Mouse (Mus musculus) midbrain, embryonic 16.5 days (tissue): ENCODE results near the gene Ldlr. TPM values are rescaled to one million over a fixed set of nuclear protein-coding genes. Genes with fewer than 3 reads are reported as not detected.

Experiments
- ATAC-seq: fragments of 200-750 bp; cut with Nextera tagmentation; 2 replicates; pipeline ENCODE4 v1.8.0; 2017; ENCODE audit warnings: moderate TSS enrichment
- H3K27ac ChIP-seq: fragments of 300-500 bp; sonication (generic); 2 replicates; pipeline ENCODE4 v1.5.1; 2014; ENCODE audit warnings: mild to moderate bottlenecking, low read length, mixed read lengths
- H3K27me3 ChIP-seq: fragments of 300-500 bp; sonication (generic); 2 replicates; pipeline ENCODE4 v1.6.1; 2014; ENCODE audit warnings: low read depth, low read length, mixed read lengths; ENCODE audit not compliant: control insufficient read depth, insufficient read depth
- H3K36me3 ChIP-seq: fragments of 300-500 bp; sonication (generic); 2 replicates; pipeline ENCODE4 v1.6.1; 2014; ENCODE audit warnings: mild to moderate bottlenecking, low read length, moderate library complexity, mixed read lengths; ENCODE audit not compliant: control insufficient read depth, insufficient read depth
- H3K4me1 ChIP-seq: fragments of 300-500 bp; sonication (generic); 2 replicates; pipeline ENCODE4 v1.6.1; 2014; ENCODE audit warnings: mild to moderate bottlenecking, low read length, mixed read lengths; ENCODE audit not compliant: control insufficient read depth, insufficient read depth
- H3K4me2 ChIP-seq: fragments of 300-500 bp; sonication (generic); 2 replicates; pipeline ENCODE4 v1.6.1; 2014; ENCODE audit warnings: mild to moderate bottlenecking, low read length, mixed read lengths
- H3K4me3 ChIP-seq: fragments of 300-500 bp; sonication (generic); 2 replicates; pipeline ENCODE4 v1.5.1; 2014; ENCODE audit warnings: low read depth, mild to moderate bottlenecking, low read length, moderate library complexity, mixed read lengths
- H3K9ac ChIP-seq: fragments of 300-500 bp; sonication (generic); 2 replicates; pipeline ENCODE4 v1.6.1; 2014; ENCODE audit warnings: low read depth, low read length, mixed read lengths
- H3K9me3 ChIP-seq: fragments of 300-500 bp; sonication (generic); replicated peaks from 2 replicates; pipeline ENCODE4 v1.6.1; 2014; ENCODE audit warnings: mild to moderate bottlenecking, low read length, mixed read lengths; ENCODE audit not compliant: control insufficient read depth, poor library complexity, severe bottlenecking
- WGBS: fragments of 180-500 bp; shearing (Covaris S2); extraction: QIAGEN DNeasy Blood & Tissue Kit; methylation state at CpG from one replicate; pipeline ENCODE4 v1.1.7; 2014; 5-methylcytosine and 5-hydroxymethylcytosine counted together
- polyA plus RNA-seq: library from polyadenylated mRNA; unstranded; fragments of >200 nt; fragmentation: Nextera tagmentation; extraction: Ambion mirVana; gene quantifications from 2 replicates; pipeline ENCODE4 v1.2.1, GENCODE M21; 2015

Ldlr gene
- polyA plus RNA-seq, 1 experiment from 2014 or later, result 17.2 TPM

GRCm38 (mm10) chr9:21732288-21732687, 9.0 kb downstream of the Ldlr start:
- Histone ChIP-seq H3K27me3 (no peaks in the 10 kb centered on the region), H3K9me3 (no peaks in the 10 kb centered on the region), H3K4me2 (no peak overlapping the region), H3K27ac (no peak overlapping the region), H3K4me3 (no peak overlapping the region), H3K9ac (no peak overlapping the region), H3K36me3 (peaks cover 27% of the 10 kb centered on the region), H3K4me1 (no peaks in the 10 kb centered on the region)
- ATAC-seq, result no peak
- WGBS, result 94% methylated on average over 9 of the region's 9 CpGs

- H3K36me3 ChIP-seq, result peaks cover 36% of the 10 kb centered on the region
- no peaks in the 10 kb centered on the region for H3K4me1 ChIP-seq
- H3K4me2 ChIP-seq, result no peak overlapping the region
- 76% methylated on average over 17 of the region's 17 CpGs for WGBS
- H3K27ac ChIP-seq, result no peak overlapping the region
- H3K4me3 ChIP-seq, result no peak overlapping the region
- no peak for ATAC-seq
- no peak overlapping the region for H3K9ac ChIP-seq
- no peaks in the 10 kb centered on the region for H3K9me3 ChIP-seq
- H3K27me3 ChIP-seq, result no peaks in the 10 kb centered on the region
Measured at GRCm38 (mm10) chr9:21733446-21733845, 10.2 kb downstream of the Ldlr start.

- 95% methylated on average over 7 of the region's 7 CpGs for WGBS
- Histone ChIP-seq H3K4me2 (no peak overlapping the region), H3K9ac (no peak overlapping the region), H3K4me1 (no peaks in the 10 kb centered on the region), H3K27me3 (no peaks in the 10 kb centered on the region), H3K9me3 (no peaks in the 10 kb centered on the region), H3K4me3 (no peak overlapping the region), H3K36me3 (peaks cover 42% of the 10 kb centered on the region), H3K27ac (no peak overlapping the region)
- ATAC-seq, result no peak
Measured at GRCm38 (mm10) chr9:21733989-21734388, 10.7 kb downstream of the Ldlr start.

- H3K9ac ChIP-seq, result no peak overlapping the region
- H3K36me3 ChIP-seq, result peaks cover 52% of the 10 kb centered on the region
- H3K4me1 ChIP-seq, result no peaks in the 10 kb centered on the region
- H3K4me3 ChIP-seq, result no peak overlapping the region
- no peaks in the 10 kb centered on the region for H3K9me3 ChIP-seq
- no peak overlapping the region for H3K4me2 ChIP-seq
- ATAC-seq, result no peak
- H3K27me3 ChIP-seq, result no peaks in the 10 kb centered on the region
- 89% methylated on average over 14 of the region's 14 CpGs for WGBS
- H3K27ac ChIP-seq, result no peak overlapping the region
Measured at GRCm38 (mm10) chr9:21735126-21735525, 11.8 kb downstream of the Ldlr start.

GRCm38 (mm10) chr9:21736580-21736979, 13.3 kb downstream of the Ldlr start:
- no peak for ATAC-seq
- 87% methylated on average over 3 of the region's 3 CpGs for WGBS
- H3K9me3 ChIP-seq, result no peaks in the 10 kb centered on the region

GRCm38 (mm10) chr9:21737188-21737587, 13.9 kb downstream of the Ldlr start:
- Histone ChIP-seq H3K4me2 (no peak overlapping the region), H3K4me3 (no peak overlapping the region), H3K36me3 (peaks cover 62% of the 10 kb centered on the region), H3K4me1 (no peaks in the 10 kb centered on the region), H3K9me3 (no peaks in the 10 kb centered on the region), H3K27ac (no peak overlapping the region), H3K27me3 (no peaks in the 10 kb centered on the region), H3K9ac (no peak overlapping the region)
- ATAC-seq, result no peak
- WGBS, result 97% methylated on average over 10 of the region's 10 CpGs

More at GRCm38 (mm10) chr9:21736580-21736979, 13.3 kb downstream of the Ldlr start:
- no peaks in the 10 kb centered on the region for H3K4me1 ChIP-seq
- no peak overlapping the region for H3K4me3 ChIP-seq
- H3K27ac ChIP-seq, result no peak overlapping the region
- H3K9ac ChIP-seq, result no peak overlapping the region
- no peaks in the 10 kb centered on the region for H3K27me3 ChIP-seq
- no peak overlapping the region for H3K4me2 ChIP-seq
- H3K36me3 ChIP-seq, result peaks cover 57% of the 10 kb centered on the region

GRCm38 (mm10) chr9:21738776-21739175, 15.5 kb downstream of the Ldlr start:
- Histone ChIP-seq H3K27me3 (no peaks in the 10 kb centered on the region), H3K4me2 (no peak overlapping the region), H3K27ac (no peak overlapping the region), H3K36me3 (peaks cover 60% of the 10 kb centered on the region), H3K4me1 (no peaks in the 10 kb centered on the region), H3K9ac (no peak overlapping the region), H3K4me3 (no peak overlapping the region), H3K9me3 (no peaks in the 10 kb centered on the region)
- ATAC-seq, result no peak
- WGBS, result 90% methylated on average over 7 of the region's 7 CpGs

- peaks cover 54% of the 10 kb centered on the region for H3K36me3 ChIP-seq
- H3K9me3 ChIP-seq, result no peaks in the 10 kb centered on the region
- no peak overlapping the region for H3K4me2 ChIP-seq
- no peak for ATAC-seq
- H3K4me1 ChIP-seq, result no peaks in the 10 kb centered on the region
- WGBS, result 96% methylated on average over 14 of the region's 14 CpGs
- H3K27me3 ChIP-seq, result no peaks in the 10 kb centered on the region
- H3K4me3 ChIP-seq, result no peak overlapping the region
- no peak overlapping the region for H3K9ac ChIP-seq
- H3K27ac ChIP-seq, result no peak overlapping the region
Measured at GRCm38 (mm10) chr9:21740427-21740826, 17.1 kb downstream of the Ldlr start.

GRCm38 (mm10) chr9:21741514-21741913, 18.2 kb downstream of the Ldlr start:
- Histone ChIP-seq H3K9me3 (no peaks in the 10 kb centered on the region), H3K4me1 (no peaks in the 10 kb centered on the region), H3K27ac (no peak overlapping the region), H3K27me3 (no peaks in the 10 kb centered on the region), H3K4me3 (no peak overlapping the region), H3K4me2 (no peak overlapping the region), H3K9ac (no peak overlapping the region), H3K36me3 (peaks cover 61% of the 10 kb centered on the region)
- WGBS, result 98% methylated on average over 11 of the region's 11 CpGs
- no peak for ATAC-seq
